Mouse (Mus musculus): ENCODE measurements around the gene Meaf6.

GRCm38 (mm10) chr4:125136303-125136888 is 51.5 kb downstream of the Meaf6 start:
- TF ChIP-seq CTCF (IDR thresholded peaks at IDR 0.05; ENCODE audit: insufficient read depth, low read length) (no peak), POLR2A (IDR thresholded peaks at IDR 0.05; ENCODE audit: borderline replicate concordance, extremely low read depth, low read depth, low read length) (no peak)
